Mouse (Mus musculus) liver, postnatal 0 days (tissue): ENCODE measurements around the gene Ccdc14.

ENCODE experiments used
- CTCF ChIP-seq: sonication (generic); IDR thresholded peaks from 2 replicates; pipeline ENCODE4 v1.5.1; 2016; ENCODE audit warnings: antibody characterized with exemption, low read depth
- EP300 ChIP-seq: IDR thresholded peaks from 2 replicates; pipeline ENCODE4 v1.6.1; 2016; ENCODE audit warnings: antibody characterized with exemption, low read depth, mild to moderate bottlenecking

DNA sequence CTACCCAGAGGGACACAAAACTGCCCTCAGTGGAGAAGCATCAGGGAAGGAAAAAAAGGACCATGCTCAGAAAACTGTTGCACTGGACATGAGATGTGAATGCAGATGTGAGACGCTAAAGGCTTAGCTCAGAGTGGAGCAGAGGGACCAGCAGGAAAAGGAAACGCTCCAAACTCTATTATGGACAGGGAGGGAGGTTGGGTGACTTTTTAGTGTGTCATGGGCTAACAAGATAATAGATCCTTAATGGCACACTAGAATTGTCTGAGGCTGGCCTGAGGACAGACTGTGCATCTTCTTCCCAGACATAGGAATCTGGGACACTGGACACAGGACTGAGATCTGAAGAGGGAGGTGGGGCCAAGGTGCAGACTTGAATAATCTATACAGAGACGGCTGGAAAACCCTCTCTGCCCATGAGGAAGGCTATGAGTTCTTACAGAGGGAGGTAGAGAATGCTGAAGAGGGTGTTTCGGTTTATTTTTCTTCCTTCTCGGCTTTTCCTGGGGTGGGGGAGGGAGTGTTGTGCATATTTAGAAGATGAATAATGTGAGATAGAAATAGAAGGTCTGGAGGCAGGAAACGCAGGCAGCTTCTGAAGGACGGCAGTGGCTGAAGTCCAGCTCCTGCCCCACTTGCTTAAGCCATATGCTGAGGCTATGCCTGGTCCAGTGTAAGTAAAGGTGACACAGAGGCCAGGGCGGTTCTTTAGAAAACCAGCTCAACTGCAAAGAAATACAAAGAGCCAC lies 46.7 kb upstream of the Ccdc14 start:
- TF ChIP-seq CTCF: no peak
- no peak for TF ChIP-seq EP300
